Mouse (Mus musculus) heart, postnatal 0 days (tissue): ENCODE data around the gene Egr4. TPM values are rescaled to one million over a fixed set of nuclear protein-coding genes. Genes with fewer than 3 reads are reported as not detected.

Experiments
- ATAC-seq: fragments of 200-750 bp; cut with Nextera tagmentation; 2 replicates; pipeline ENCODE4 v1.8.0; 2017; ENCODE audit warnings: low read depth, moderate number of reproducible peaks, moderate library complexity; ENCODE audit not compliant: insufficient read depth
- DNase-seq: peaks from one replicate; pipeline ENCODE4 v3.0.0-alpha.2; 2016; ENCODE audit warnings: low spot score
- H3K27ac ChIP-seq: fragments of 300-500 bp; sonication (generic); 2 replicates; pipeline ENCODE4 v1.5.1; 2014; ENCODE audit warnings: low read depth, mild to moderate bottlenecking
- H3K27me3 ChIP-seq: fragments of 300-500 bp; sonication (generic); 2 replicates; pipeline ENCODE4 v1.6.1; 2014; ENCODE audit warnings: low read length, mixed read lengths; ENCODE audit not compliant: control insufficient read depth, insufficient read depth
- H3K36me3 ChIP-seq: fragments of 300-500 bp; sonication (generic); replicated peaks from 2 replicates; pipeline ENCODE4 v1.6.1; 2014; ENCODE audit warnings: low read length, mixed read lengths; ENCODE audit not compliant: control insufficient read depth, insufficient read depth
- H3K4me1 ChIP-seq: fragments of 300-500 bp; sonication (generic); 2 replicates; pipeline ENCODE4 v1.6.1; 2014; ENCODE audit warnings: antibody characterized with exemption; ENCODE audit not compliant: control insufficient read depth, insufficient read depth
- H3K4me2 ChIP-seq: fragments of 300-500 bp; sonication (generic); 2 replicates; pipeline ENCODE4 v1.6.1; 2014; ENCODE audit warnings: low read depth, mild to moderate bottlenecking, low read length, moderate library complexity
- H3K4me3 ChIP-seq: fragments of 300-500 bp; sonication (generic); 2 replicates; pipeline ENCODE4 v1.5.1; 2014; ENCODE audit warnings: low read depth, low read length
- H3K9ac ChIP-seq: fragments of 300-500 bp; sonication (generic); replicated peaks from 2 replicates; pipeline ENCODE4 v1.6.1; 2014; ENCODE audit warnings: low read depth, low read length, mixed read lengths
- H3K9me3 ChIP-seq: fragments of 300-500 bp; sonication (generic); replicated peaks from 2 replicates; pipeline ENCODE4 v1.6.1; 2016; ENCODE audit warnings: low read length; ENCODE audit not compliant: control insufficient read depth
- CTCF ChIP-seq: IDR thresholded peaks from 2 replicates; pipeline ENCODE4 v1.5.1; 2016; ENCODE audit warnings: antibody characterized with exemption, control low read depth, low read depth
- EP300 ChIP-seq: IDR thresholded peaks from 2 replicates; pipeline ENCODE4 v1.6.1; 2016; ENCODE audit warnings: antibody characterized with exemption, low read depth
- WGBS: fragments of 180-500 bp; shearing (Covaris S2); extraction: QIAGEN DNeasy Blood & Tissue Kit; methylation state at CpG from one replicate; pipeline ENCODE4 v1.1.7; 2014; 5-methylcytosine and 5-hydroxymethylcytosine counted together
- polyA plus RNA-seq: library from polyadenylated mRNA; unstranded; fragments of >200 nt; fragmentation: Nextera tagmentation; extraction: Ambion mirVana; gene quantifications from 2 replicates; pipeline ENCODE4 v1.2.1, GENCODE M21; 2015
- total RNA-seq: library from RNA; depleted of rRNA; stranded (reverse); fragments of >200 nt; gene quantifications from 2 replicates; pipeline ENCODE4 v1.2.3, GENCODE M21; 2014; ENCODE audit warnings: low replicate concordance

Gene Egr4
- total and polyA plus RNA-seq, 2 experiments from 2014 or later: not detected

GRCm38 (mm10) chr6:85491606-85492005 lies 21.8 kb downstream of the Egr4 start:
- Histone ChIP-seq H3K36me3 (no peaks in the 10 kb centered on the region), H3K27me3 (0 out of 2 replicates have a peak, but pooled peaks cover under 1% of the 10 kb centered on the region), H3K27ac (no peak overlapping the region), H3K9ac (no peak overlapping the region), H3K4me3 (no peak overlapping the region), H3K4me2 (no peak overlapping the region), H3K4me1 (no peaks in the 10 kb centered on the region), H3K9me3 (no peaks in the 10 kb centered on the region)
- DNase-seq (no peak), ATAC-seq (no peak)
- WGBS: 74% methylated on average over 3 of the region's 3 CpGs
- TF ChIP-seq CTCF: no peak
- no peak for TF ChIP-seq EP300

- ATAC-seq: no peak
- Histone ChIP-seq H3K4me1 (no peaks in the 10 kb centered on the region), H3K27ac (no peak overlapping the region), H3K9me3 (no peaks in the 10 kb centered on the region), H3K36me3 (no peaks in the 10 kb centered on the region), H3K27me3 (peaks cover 14% of the 10 kb centered on the region), H3K9ac (no peak overlapping the region), H3K4me2 (no peak overlapping the region), H3K4me3 (no peak overlapping the region)
- 74% methylated on average over 4 of the region's 4 CpGs for WGBS
- no peak for DNase-seq
- TF ChIP-seq EP300: no peak
- no peak for TF ChIP-seq CTCF
Observed at GRCm38 (mm10) chr6:85490252-85490651, 23.1 kb downstream of the Egr4 start.

- H3K27ac ChIP-seq: no peak overlapping the region
- WGBS: 71% methylated on average over 3 of the region's 3 CpGs
- H3K36me3 ChIP-seq: no peaks in the 10 kb centered on the region
- H3K4me1 ChIP-seq: no peaks in the 10 kb centered on the region
- no peak overlapping the region for H3K4me3 ChIP-seq
- H3K9ac ChIP-seq: no peak overlapping the region
- no peak for TF ChIP-seq CTCF
- TF ChIP-seq EP300: no peak
- peaks cover 20% of the 10 kb centered on the region for H3K27me3 ChIP-seq
- H3K9me3 ChIP-seq: no peaks in the 10 kb centered on the region
- H3K4me2 ChIP-seq: no peak overlapping the region
- DNase-seq: no peak
- no peak for ATAC-seq
Observed at GRCm38 (mm10) chr6:85489717-85490116, 23.7 kb downstream of the Egr4 start.

- Histone ChIP-seq H3K4me2 (no peak overlapping the region), H3K9ac (no peak overlapping the region), H3K4me3 (no peak overlapping the region), H3K27ac (no peak overlapping the region), H3K36me3 (no peaks in the 10 kb centered on the region), H3K9me3 (no peaks in the 10 kb centered on the region), H3K4me1 (no peaks in the 10 kb centered on the region), H3K27me3 (peaks cover 32% of the 10 kb centered on the region)
- TF ChIP-seq EP300 (no peak), CTCF (no peak)
- no peak for ATAC-seq
- WGBS: 72% methylated on average over 4 of the region's 4 CpGs
- no peak for DNase-seq
Observed at GRCm38 (mm10) chr6:85488510-85488909, 24.9 kb downstream of the Egr4 start.

GRCm38 (mm10) chr6:85485738-85486137 lies 27.7 kb downstream of the Egr4 start:
- H3K27me3 ChIP-seq: peaks cover 40% of the 10 kb centered on the region
- WGBS: 70% methylated on average over 2 of the region's 2 CpGs

More at GRCm38 (mm10) chr6:85485738-85486137, 27.7 kb downstream of the Egr4 start:
- no peak overlapping the region for H3K9ac ChIP-seq
- H3K27ac ChIP-seq: no peak overlapping the region
- no peak overlapping the region for H3K4me3 ChIP-seq
- no peaks in the 10 kb centered on the region for H3K9me3 ChIP-seq
- DNase-seq: no peak
- no peaks in the 10 kb centered on the region for H3K4me1 ChIP-seq
- H3K36me3 ChIP-seq: no peaks in the 10 kb centered on the region
- ATAC-seq: no peak
- TF ChIP-seq CTCF (no peak), EP300 (no peak)
- H3K4me2 ChIP-seq: no peak overlapping the region
